Mouse (Mus musculus) heart, postnatal 14 days (tissue): Measurements from ENCODE around the gene Nxnl1. TPM values are rescaled to one million over a fixed set of nuclear protein-coding genes. Genes with fewer than 3 reads are reported as not detected.
A peak's percentile ranks its signal among the peaks of the same experiment; 100 is the strongest.

ENCODE experiments used
- DNase-seq, 2 experiments: peaks; one replicate each; pipeline ENCODE4 v3.0.0; 2021 to 2022
- intact Hi-C: fragments of 180-260 bp; cut with DNase I; formaldehyde crosslinking; loops from one replicate; pipeline ENCODE4 v1.15.1; 2025
- long read RNA-seq, 2 experiments: library from polyadenylated mRNA; stranded (forward); transcript quantifications; one replicate each; pipeline ENCODE4 v2.0.0; 2021
- total RNA-seq, 2 experiments: library from RNA; stranded (reverse); gene quantifications; 2 replicates each; pipeline ENCODE4 v1.2.3; 2021

Gene Nxnl1
- total RNA-seq, result under 1 TPM; 0.10 to 0.17 TPM
- long read RNA-seq, experiment 1, result 0 reads
- long read RNA-seq, experiment 2, result 0 reads

GRCm38 (mm10) chr8:71566501-71566900, at the start of gene Nxnl1:
Gene Nxnl1, minus strand, starts transcription at chr8:71566601.
- DNase-seq, result no peak
- intact Hi-C loops, result no loop called here

DNA sequence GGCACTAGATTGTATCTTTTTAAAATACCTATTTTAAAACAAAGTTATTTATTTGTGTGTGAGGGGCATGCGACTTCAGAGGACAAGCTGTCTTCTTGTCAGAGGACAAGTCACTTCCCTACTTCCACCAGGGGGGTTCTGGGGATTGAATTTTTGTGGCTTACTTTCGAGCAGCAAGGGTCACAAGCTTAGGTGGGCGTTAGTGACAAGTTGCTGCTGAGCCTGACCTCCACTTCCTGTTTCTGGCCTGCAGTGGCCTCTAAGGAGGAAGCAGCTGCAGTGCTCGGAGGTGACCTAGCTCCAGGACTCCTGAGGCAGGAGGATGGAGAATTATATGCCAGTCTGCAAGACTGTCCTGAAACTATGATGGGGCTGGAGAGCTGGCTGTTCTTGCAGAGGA, 47.0 kb upstream of the Nxnl1 start:
- intact Hi-C loops, result loop anchor here (2.0 to 5.0 kb wide), 2 partner anchors 13 to 49 kb away; no protein-coding TSS in a partner anchor
- DNase-seq, result no peak

GRCm38 (mm10) chr8:71612141-71612540, 45.7 kb upstream of the Nxnl1 start:
- DNase-seq, result no peak
- intact Hi-C loops, result loop anchor here (2.0 to 5.0 kb wide), 2 partner anchors 15 to 50 kb away; no protein-coding TSS in a partner anchor

DNA sequence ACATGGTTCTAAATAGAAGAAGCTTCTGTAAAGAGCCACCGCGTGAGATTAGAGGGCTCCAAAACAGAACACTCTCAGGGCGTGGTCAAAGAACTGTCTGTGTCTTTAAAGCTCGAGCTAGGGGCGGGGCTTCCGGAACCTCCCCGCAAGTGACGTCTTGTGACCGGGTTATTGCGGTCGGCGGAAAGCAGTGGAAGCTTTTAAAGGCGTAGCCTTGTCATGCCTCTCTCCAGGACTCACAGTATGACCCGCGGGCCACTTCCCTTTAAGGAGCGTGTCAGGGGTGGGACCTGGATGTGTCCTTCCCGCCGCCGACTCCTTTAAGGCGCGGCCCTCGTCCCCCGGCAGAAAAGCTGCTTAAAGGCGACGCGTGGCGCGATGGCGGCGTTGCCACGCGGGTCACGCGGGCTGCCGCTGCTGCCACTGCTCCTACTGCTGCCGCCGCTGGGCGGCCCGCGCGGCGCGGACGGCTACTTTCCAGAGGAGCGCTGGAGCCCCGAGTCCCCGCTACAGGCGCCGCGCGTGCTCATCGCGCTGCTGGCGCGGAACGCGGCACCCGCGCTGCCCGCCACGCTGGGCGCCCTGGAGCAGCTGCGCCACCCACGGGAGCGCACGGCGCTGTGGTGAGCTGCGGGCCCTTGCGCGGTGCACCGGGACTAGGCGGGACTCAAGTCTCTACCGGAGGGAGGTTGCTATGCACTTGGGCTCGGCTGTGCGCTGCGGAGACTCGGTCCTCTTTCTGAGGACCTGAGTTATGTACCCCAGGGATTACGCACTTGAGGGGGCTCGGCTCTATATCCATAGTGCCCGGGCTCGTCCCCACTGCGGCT, 44.6 kb upstream of the Nxnl1 start, which contains the start of gene Colgalt1:
Gene Colgalt1 (plus strand): TSS at position 177 of the 830 bp plus-strand sequence.
- intact Hi-C loops, result loop anchor here (5.0 kb wide), 1 partner anchor 51 kb away; no protein-coding TSS in a partner anchor
- DNase-seq, result peak; percentile 93 to 97

- no peak for DNase-seq
- intact Hi-C loops, result no loop called here
These were observed 37.6 kb upstream of the Nxnl1 start for GRCm38 (mm10) chr8:71604021-71604420.

DNA sequence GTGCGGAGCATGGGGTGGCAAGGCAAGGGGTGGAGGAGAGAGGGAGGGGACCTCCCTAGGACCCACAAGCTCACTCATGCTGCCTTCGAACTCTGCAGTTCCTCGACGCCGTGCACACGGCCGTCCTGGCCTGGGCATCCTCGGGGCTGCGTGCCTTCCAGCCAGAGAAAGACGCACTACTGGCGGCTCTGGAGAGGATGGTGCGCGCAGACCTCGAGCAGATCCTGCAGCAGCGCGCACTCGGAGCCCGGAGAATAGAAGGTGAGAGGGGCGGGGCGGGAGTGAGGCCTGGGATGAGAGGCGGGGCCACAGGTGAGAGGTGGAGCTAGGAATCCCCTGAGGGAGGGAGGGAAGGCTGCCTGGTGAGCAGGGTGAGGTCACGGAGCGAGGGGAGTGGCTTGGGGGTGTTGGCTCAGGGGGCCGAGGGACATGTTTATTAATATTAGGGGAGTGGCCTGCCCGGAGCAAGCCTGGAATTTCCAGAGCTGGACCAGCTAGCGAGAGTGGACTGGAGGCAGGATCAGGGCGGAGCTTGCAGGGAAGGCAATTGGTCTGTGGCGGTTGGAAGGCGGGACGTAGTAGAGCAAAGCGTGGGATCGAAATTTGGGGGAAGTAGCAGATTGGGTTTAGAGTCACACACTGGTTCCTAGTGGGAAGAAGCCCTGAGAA, 36.4 kb upstream of the Nxnl1 start:
- intact Hi-C loops, result no loop called here
- DNase-seq, result peak; percentile 44 to 63

DNA sequence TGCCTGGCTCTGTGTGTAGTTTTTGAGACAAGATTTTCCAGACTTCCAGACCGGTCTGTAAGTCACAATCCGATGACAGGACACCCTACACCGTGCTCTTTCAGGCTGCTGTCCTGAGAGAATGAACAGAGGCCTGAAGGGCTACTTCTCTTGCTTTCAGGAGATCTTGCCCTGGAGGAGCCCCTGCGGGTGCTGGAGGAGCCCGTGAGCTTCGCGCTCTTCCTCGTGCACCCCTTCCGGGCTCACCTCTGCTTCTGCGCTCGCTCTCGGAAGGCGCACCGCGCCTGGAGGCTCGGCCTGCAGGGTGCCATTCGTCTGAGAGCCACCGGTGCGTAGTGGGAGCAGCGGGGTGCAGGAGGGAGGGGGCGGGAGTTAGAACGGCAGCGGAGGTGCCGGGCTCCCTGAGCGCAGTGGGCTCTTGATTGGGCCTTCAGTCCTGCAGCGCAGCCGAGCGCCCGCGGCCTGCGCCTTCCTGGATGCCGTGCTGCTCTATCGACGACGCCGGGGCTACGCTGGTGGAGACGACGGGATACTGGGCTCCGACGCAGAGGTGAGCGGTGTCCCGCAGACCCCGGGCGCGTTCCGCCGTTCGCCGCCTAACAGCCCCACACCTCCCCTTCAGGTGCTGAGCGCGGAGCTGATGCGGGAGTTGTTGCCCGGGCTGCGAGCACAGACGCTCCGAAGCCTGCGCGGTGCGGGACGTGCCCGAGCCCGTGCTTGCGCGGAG, 35.7 kb upstream of the Nxnl1 start:
- no peak for DNase-seq

GRCm38 (mm10) chr8:71598841-71599240, 32.4 kb upstream of the Nxnl1 start:
- DNase-seq, result no peak
- intact Hi-C loops, result loop anchor here (5.0 kb wide), 1 partner anchor 157 kb away; no protein-coding TSS in a partner anchor

More for the DNA sequence above, 35.7 kb upstream of the Nxnl1 start:
- intact Hi-C loops, result no loop called here

- intact Hi-C loops, result loop anchor here (5.0 kb wide), 1 partner anchor 156 kb away; no protein-coding TSS in a partner anchor
- no peak for DNase-seq
These were observed 32.0 kb upstream of the Nxnl1 start for GRCm38 (mm10) chr8:71598375-71598774.

DNA sequence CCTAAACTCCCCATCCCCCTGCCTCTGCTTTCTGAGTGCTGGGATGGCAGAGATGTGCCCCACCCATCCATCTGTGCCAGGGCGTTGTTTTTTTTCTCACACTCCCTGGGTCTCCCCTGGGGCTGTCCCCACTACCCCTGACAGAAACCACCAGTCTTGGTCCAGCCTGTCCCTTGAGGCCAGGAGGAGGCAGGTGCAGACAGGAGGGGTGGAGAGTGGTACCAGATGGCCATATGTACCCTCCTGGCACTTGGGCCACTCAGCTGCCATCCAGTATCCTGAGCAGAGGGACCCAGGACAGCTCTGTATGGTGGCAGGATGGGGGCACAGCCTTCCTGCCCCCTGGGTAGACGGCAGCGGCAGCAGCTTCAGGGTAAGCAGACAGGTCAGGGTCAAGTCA, 31.1 kb upstream of the Nxnl1 start, which contains the start of gene Fam129c:
Gene Fam129c (plus strand): TSS at position 198 of the 400 bp plus-strand sequence.
- intact Hi-C loops, result loop anchor here (2.0 to 5.0 kb wide), 2 partner anchors 63 to 155 kb away; no protein-coding TSS in a partner anchor
- no peak for DNase-seq

DNA sequence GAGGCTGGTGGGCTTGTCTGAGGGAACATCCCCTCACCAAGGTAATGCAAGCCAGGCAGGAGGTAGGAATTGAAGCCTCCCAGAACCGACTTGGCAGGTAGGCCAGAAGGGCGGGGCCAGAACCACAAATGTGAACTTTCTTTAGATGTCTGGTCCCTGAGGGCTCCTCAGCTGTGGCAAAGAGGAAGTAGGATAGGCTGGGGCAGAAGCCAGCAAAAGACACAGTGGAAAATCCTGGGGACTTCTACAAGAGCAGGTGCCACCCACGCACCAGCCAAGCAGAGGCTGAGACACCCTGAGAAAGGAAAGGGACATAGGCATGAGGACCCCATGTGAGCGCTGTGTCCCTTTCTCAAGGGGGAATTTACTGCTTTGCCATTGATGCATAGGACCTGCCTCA, 30.4 kb upstream of the Nxnl1 start:
- no peak for DNase-seq
- intact Hi-C loops, result loop anchor here (1.0 to 5.0 kb wide), 3 partner anchors 35 to 154 kb away; no protein-coding TSS in a partner anchor

DNA sequence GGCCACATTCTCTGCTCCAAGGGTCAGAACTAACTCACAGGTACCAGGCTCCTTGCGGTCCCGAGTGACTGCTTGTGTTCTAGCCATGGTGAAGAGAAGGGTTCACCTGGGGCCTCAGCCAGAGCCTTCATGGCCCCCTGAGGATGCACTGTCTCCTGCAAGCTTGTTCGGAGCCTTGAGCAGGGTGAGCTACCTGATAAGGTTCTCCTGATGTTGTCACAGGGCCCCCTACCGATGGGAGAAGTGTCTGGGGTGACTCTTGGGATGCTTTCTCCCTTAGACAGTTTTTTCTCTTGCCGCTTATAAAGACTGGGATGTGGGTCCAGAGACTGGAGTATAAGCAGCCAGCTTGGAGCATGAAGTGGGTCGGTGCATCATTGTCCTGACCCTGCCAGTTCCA, 30.0 kb upstream of the Nxnl1 start:
- intact Hi-C loops, result loop anchor here (1.0 to 5.0 kb wide), 3 partner anchors 35 to 154 kb away; no protein-coding TSS in a partner anchor
- no peak for DNase-seq

GRCm38 (mm10) chr8:71595862-71596261, 29.5 kb upstream of the Nxnl1 start:
- intact Hi-C loops, result loop anchor here (1.0 to 5.0 kb wide), 3 partner anchors 35 to 154 kb away; no protein-coding TSS in a partner anchor
- peak; percentile 93 to 96 for DNase-seq

- intact Hi-C loops, result no loop called here
- no peak for DNase-seq
These were observed 27.9 kb upstream of the Nxnl1 start for GRCm38 (mm10) chr8:71594324-71594722.

- no peak for DNase-seq
- intact Hi-C loops, result no loop called here
These were observed 27.3 kb upstream of the Nxnl1 start for GRCm38 (mm10) chr8:71593556-71594323.

- intact Hi-C loops, result no loop called here
- peak; percentile 80 to 82 for DNase-seq
These were observed 26.2 kb upstream of the Nxnl1 start for GRCm38 (mm10) chr8:71592374-71593170.

DNA sequence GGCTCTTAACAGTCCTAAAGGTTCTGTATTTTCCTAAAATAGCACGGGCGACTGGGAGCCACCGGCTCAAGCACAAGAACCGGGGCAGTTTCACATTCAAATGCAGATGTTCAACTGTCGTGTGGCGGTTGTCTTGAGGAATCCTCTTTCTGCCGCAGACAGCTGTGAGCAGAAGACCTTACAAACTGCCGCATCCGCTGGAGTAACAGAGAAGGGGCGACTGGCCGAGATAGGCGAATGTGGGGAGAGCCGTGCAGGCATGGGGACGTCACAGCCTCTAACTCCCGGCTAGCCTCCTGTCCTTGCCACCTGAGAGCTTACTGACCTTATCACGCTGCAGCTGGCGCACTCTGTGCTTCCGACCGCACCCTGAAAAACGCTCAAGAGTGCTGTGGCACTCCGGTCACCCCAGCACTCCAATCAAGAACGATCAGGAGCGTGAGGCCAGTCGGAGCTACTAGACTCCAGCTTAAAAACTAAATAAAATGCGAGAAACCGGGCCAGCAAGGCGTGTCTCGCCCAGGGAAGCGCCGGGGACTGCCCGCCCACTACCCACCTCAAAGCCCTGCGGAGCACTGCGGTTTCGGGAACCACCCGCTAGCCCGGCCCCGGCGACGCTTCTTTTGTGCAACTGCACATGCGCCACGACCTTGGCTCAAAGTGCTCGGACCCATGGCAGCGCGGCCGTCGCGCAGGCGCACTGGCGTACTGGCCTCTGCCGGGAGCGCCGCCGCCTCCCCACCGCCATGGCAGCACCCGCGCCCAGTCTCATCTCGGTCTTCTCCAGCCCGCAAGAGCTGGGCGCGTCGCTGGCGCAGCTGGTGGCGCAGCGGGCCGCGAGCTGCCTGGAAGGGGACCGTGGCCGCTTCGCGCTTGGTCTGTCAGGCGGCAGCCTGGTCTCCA, 25.3 kb upstream of the Nxnl1 start, which contains the start of gene Pgls:
Gene Pgls (plus strand): TSS at position 706 of the 903 bp plus-strand sequence.
- DNase-seq, result peak; percentile 96 to 98
- intact Hi-C loops, result no loop called here
